Mouse (Mus musculus): ENCODE data around the gene Ncbp3. TPM values are rescaled to one million over a fixed set of nuclear protein-coding genes. Genes with fewer than 3 reads are reported as not detected.

The Ncbp3 gene
- polyA plus RNA-seq, 1 experiment from 2014 or later, result 14.2 TPM

DNA sequence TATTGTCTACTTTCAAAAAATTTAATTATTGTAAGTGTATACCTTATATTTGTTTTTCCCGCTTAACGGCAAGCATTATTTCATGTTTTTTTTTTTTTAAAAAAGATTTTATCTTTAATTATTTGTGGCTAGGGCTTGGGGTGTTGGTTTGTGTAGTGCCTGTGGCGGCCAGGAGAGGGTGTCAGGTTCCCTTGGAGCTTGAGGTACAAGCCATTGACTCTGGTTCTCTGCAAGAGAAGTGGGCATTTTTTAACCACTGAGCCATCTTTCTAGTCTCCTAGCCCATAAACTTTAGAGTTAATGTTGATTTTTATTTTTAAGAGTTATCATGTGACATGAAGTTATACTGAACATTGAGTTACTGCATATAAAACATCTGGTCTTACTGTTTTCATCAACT lies 24.3 kb downstream of the Ncbp3 start:
- Histone ChIP-seq H3K27me3 (no peaks in the 10 kb centered on the region), H3K4me3 (no peak overlapping the region), H3K36me3 (peaks cover 74% of the 10 kb centered on the region), H3K27ac (no peak overlapping the region), H3K9ac (no peak overlapping the region), H3K9me3 (no peaks in the 10 kb centered on the region), H3K4me1 (no peaks in the 10 kb centered on the region), H3K4me2 (replicated peaks) (no peak overlapping the region)
- ATAC-seq (ENCODE audit: insufficient number of reproducible peaks, insufficient read depth, low FRiP score, low TSS enrichment), result no peak
- 85% methylated on average over 3 of the region's 3 CpGs for WGBS

DNA sequence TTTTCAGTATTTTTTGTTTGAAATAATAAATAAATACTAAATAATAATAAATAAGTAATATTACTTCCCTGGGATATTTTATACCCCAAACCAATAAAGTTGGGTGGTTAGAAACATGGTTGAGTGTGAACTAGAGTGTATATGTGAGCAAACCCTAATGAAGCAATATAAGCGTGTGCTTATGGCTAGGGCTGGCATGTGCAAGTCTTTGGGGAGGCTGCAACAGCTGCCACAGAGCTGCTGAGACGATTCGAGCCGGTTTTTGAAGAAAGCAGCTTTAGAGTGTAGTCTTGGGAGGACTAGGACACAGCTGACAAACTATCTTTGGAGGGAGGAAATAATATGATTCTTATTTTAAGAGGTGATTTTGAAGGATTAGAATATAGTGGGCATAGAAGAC lies 28.7 kb downstream of the Ncbp3 start:
- ATAC-seq (ENCODE audit: insufficient number of reproducible peaks, insufficient read depth, low FRiP score, low TSS enrichment), result no peak
- Histone ChIP-seq H3K9ac (no peak overlapping the region), H3K27me3 (no peaks in the 10 kb centered on the region), H3K27ac (no peak overlapping the region), H3K36me3 (peaks cover 79% of the 10 kb centered on the region), H3K4me3 (no peak overlapping the region), H3K4me2 (replicated peaks) (no peak overlapping the region), H3K4me1 (no peaks in the 10 kb centered on the region), H3K9me3 (no peaks in the 10 kb centered on the region)
- WGBS, result 93% methylated on average over 4 of the region's 4 CpGs

DNA sequence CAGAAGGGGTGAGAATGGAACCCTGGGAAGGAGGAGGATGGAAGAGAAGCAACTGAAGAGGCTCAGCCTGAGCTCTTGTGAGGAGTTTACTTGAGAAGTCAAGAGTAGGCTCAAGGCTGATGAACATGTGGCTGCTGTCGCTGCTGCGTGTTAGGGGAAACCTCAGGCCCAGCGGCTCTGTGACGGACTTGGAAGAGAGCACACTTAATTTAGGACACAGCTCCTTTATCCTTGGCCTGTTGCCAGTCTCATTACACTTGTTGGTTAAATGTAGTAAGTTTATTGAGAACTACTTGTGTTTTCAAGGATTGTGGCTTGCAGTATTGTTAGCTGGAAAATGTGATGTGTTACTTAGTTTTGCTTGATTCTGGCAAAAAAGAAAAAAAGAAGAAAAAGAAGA lies 29.1 kb downstream of the Ncbp3 start:
- Histone ChIP-seq H3K36me3 (peaks cover 83% of the 10 kb centered on the region), H3K4me2 (replicated peaks) (no peak overlapping the region)

DNA sequence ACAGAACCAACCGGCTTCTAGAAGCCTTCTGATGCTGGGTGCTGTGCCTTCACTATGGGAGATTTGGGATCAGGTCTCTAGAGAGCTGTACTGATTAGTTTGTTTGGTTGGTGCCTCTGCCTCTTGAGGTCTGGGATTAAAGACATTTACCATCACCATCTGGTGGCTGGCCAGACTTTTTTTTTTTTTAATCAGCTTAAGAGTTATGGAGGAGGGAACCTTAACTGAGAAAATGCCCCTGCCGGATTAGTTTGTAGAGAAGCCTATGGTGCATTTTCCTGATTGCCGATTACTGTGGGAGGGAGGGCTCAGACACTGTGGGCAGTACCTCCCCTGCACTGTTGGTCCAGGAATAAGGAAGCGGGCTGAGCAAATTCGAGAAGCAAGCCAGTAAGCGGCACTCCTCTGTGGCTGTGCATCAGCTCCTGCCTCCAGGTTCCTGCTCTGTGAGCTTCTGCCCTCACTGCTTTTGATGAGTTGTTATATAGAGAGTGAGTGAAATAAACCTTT lies 29.7 kb downstream of the Ncbp3 start:
- Histone ChIP-seq H3K9ac (no peak overlapping the region), H3K4me1 (no peaks in the 10 kb centered on the region), H3K9me3 (no peaks in the 10 kb centered on the region), H3K36me3 (peaks cover 89% of the 10 kb centered on the region), H3K27me3 (no peaks in the 10 kb centered on the region), H3K27ac (no peak overlapping the region), H3K4me3 (no peak overlapping the region), H3K4me2 (replicated peaks) (no peak overlapping the region)
- ATAC-seq (ENCODE audit: insufficient number of reproducible peaks, insufficient read depth, low FRiP score, low TSS enrichment), result no peak
- 89% methylated on average over 6 of the region's 6 CpGs for WGBS

More for the DNA sequence above, 29.1 kb downstream of the Ncbp3 start:
- ATAC-seq (ENCODE audit: insufficient number of reproducible peaks, insufficient read depth, low FRiP score, low TSS enrichment), result no peak
- no peak overlapping the region for H3K27ac ChIP-seq
- H3K4me1 ChIP-seq, result no peaks in the 10 kb centered on the region
- H3K9me3 ChIP-seq, result no peaks in the 10 kb centered on the region
- no peak overlapping the region for H3K4me3 ChIP-seq
- H3K9ac ChIP-seq, result no peak overlapping the region
- H3K27me3 ChIP-seq, result no peaks in the 10 kb centered on the region
- 85% methylated on average over 4 of the region's 4 CpGs for WGBS

DNA sequence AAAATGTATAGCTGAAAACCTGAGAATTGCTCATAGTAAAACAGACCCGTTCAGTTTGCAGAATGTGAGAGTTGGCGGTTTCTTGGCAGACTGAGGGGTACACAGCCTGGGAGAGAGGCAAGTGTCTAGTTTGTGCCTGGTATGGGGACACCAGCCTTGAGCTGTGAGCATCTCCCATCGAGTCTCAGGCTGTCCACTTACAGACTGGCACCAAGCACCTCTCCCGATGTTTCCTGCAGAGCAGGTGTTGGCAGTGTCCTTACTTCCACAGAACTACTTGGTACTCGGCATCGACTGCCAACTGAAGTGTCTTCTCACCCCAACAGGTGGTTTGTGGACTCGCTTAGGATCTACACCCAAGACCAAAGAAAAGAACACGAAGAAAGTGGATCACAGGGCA lies 31.0 kb downstream of the Ncbp3 start:
- ATAC-seq (ENCODE audit: insufficient number of reproducible peaks, insufficient read depth, low FRiP score, low TSS enrichment), result no peak
- 91% methylated on average over 8 of the region's 8 CpGs for WGBS
- Histone ChIP-seq H3K36me3 (peaks cover 81% of the 10 kb centered on the region), H3K27me3 (no peaks in the 10 kb centered on the region), H3K4me3 (no peak overlapping the region), H3K4me1 (no peaks in the 10 kb centered on the region), H3K9me3 (no peaks in the 10 kb centered on the region), H3K4me2 (replicated peaks) (no peak overlapping the region), H3K27ac (no peak overlapping the region), H3K9ac (no peak overlapping the region)

DNA sequence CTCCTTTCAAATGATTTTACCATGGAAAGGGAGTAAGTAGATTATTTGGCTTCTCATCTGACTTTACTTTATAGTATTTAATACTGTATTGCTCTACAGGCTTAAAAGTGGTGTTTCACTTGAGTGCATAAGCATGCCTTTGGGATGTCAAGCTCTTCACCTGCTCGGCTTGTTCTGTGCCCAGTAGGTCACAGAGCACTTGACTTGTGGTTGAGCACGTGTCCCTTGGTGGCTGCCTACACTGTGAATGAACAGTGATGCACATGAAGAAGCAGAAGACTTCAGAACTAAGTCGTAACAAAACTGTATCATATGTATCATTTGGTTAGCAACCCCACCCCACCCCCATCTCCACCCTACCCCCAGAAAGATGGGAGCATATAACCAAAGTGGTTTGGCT lies 32.7 kb downstream of the Ncbp3 start:
- WGBS, result 91% methylated on average over 3 of the region's 3 CpGs
- no peaks in the 10 kb centered on the region for H3K9me3 ChIP-seq
- H3K4me2 ChIP-seq (replicated peaks), result no peak overlapping the region
- no peak overlapping the region for H3K9ac ChIP-seq
- H3K4me3 ChIP-seq, result no peak overlapping the region
- H3K4me1 ChIP-seq, result 0 out of 2 replicates have a peak, but pooled peaks cover 3% of the 10 kb centered on the region
- H3K36me3 ChIP-seq, result peaks cover 71% of the 10 kb centered on the region
- H3K27ac ChIP-seq, result no peak overlapping the region
- no peak for ATAC-seq (ENCODE audit: insufficient number of reproducible peaks, insufficient read depth, low FRiP score, low TSS enrichment)
- H3K27me3 ChIP-seq, result no peaks in the 10 kb centered on the region

DNA sequence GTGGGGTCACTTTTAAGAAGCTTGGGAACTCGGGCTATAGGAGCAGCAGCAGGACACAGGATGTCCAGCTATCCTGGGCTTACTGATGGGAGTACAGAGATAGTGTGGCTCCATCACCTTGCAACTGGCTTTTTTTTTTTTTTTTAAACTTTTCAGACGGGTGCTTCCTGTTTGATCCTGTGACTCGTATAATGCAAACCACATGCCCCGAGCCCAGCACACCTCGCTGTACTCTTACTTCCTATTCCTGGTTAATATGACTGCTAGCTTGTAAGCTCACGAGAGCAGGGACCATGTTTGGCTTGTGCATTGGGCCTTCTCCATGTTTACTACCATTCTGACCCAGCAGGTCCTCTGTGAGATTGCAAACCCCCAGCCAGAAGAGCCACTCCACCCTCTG lies 36.7 kb downstream of the Ncbp3 start:
- H3K27me3 ChIP-seq, result no peaks in the 10 kb centered on the region
- H3K36me3 ChIP-seq, result peaks cover 35% of the 10 kb centered on the region
- no peak overlapping the region for H3K4me2 ChIP-seq (replicated peaks)
- H3K4me1 ChIP-seq, result peaks cover 11% of the 10 kb centered on the region; the same call in 1 of the 2 replicates
- no peaks in the 10 kb centered on the region for H3K9me3 ChIP-seq
- no peak overlapping the region; the same call in 1 of the 2 replicates for H3K27ac ChIP-seq
- no peak overlapping the region for H3K9ac ChIP-seq
- no peak for ATAC-seq (ENCODE audit: insufficient number of reproducible peaks, insufficient read depth, low FRiP score, low TSS enrichment)
- H3K4me3 ChIP-seq, result no peak overlapping the region
- 32% methylated on average over 6 of the region's 6 CpGs for WGBS

DNA sequence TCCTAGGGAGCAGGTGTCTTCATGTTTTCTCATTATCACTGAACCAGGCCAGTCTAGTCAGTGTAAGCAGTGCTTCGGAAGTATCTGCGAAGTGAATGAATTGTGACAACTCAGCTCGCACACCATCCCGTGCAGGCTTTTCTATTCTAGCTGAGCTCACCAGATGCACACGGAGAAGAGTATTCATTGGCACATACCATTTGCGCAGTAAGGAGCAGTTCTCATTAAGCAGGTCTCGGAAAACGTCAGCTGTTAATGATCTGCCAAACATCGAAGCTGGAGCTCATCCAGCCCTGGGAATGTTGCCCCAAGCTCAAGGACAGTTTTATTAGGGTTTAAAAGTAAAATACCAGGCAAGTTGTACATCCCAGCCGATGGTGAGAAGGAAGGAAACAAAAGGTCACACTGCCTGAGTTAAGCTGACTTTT lies 37.2 kb downstream of the Ncbp3 start:
- H3K27ac ChIP-seq, result no peak overlapping the region; the same call in 1 of the 2 replicates
- no peak overlapping the region for H3K4me3 ChIP-seq
- H3K36me3 ChIP-seq, result peaks cover 31% of the 10 kb centered on the region
- H3K27me3 ChIP-seq, result no peaks in the 10 kb centered on the region
- H3K9ac ChIP-seq, result no peak overlapping the region
- no peak overlapping the region for H3K4me2 ChIP-seq (replicated peaks)
- peaks cover 11% of the 10 kb centered on the region; the same call in 1 of the 2 replicates for H3K4me1 ChIP-seq
- H3K9me3 ChIP-seq, result no peaks in the 10 kb centered on the region
- 74% methylated on average over 10 of the region's 10 CpGs for WGBS
- ATAC-seq (ENCODE audit: insufficient number of reproducible peaks, insufficient read depth, low FRiP score, low TSS enrichment), result no peak

DNA sequence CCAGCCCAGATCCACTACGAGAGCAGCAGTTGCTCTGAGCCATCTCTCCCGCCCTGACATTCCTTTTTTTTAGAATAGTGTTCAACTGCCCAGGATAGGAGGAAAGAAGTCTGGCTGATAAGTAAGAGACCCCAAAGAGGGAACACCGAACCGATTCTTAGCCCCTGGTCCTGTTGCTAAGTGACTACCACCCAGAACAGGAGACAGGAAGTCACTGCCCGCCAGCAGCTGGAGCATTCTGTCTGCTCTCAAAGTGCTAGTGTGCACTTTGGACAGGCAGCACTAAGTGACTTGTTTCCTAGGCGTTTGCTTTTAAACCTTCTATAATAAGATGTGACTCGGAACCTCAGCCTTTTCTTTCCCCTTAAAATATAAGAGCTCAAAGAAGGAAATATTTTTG lies 37.8 kb downstream of the Ncbp3 start:
- 61% methylated on average over 7 of the region's 7 CpGs for WGBS
- Histone ChIP-seq H3K9me3 (no peaks in the 10 kb centered on the region), H3K4me1 (peaks cover 11% of the 10 kb centered on the region; the same call in 1 of the 2 replicates), H3K4me2 (replicated peaks) (no peak overlapping the region), H3K27ac (no peak overlapping the region), H3K27me3 (no peaks in the 10 kb centered on the region), H3K9ac (no peak overlapping the region), H3K36me3 (peaks cover 29% of the 10 kb centered on the region), H3K4me3 (no peak overlapping the region)
- ATAC-seq (ENCODE audit: insufficient number of reproducible peaks, insufficient read depth, low FRiP score, low TSS enrichment), result no peak

DNA sequence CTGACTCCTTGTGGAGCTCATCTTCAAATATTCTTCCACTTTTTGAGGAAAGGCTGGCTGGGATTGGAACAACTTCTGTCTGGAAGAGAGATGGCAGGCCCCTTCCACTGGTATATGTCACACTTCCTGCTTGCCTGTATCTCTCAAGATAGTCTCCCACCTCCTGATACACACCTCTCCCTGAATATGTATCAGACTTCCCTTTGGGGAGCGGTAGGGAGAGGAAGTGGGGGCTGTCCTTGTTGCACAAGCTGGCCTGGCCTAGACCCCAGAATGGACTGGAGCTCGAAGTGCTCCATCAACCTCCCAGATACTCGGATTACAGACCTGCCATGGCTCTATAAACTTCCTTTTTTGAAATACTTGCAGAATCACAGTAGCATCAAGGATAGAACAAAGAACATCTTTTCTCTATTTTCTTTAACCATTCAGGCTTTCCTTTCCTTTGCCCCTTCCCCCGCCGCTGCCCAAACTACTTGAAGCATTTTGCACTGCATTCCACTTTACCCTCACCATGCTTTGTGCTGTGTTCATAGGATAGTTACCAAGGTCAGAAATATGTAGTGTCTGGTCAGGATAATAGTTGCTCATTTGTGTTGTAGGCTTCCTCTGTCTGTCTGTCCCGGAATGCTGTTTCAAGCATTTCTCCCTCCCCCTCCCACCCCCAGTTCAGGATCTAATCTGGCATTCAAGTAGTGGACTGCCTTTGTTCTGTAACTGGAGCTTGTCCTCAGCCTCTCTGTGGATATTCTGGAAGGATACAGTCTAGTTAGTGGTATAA lies 40.3 kb downstream of the Ncbp3 start:
- no peak for ATAC-seq (ENCODE audit: insufficient number of reproducible peaks, insufficient read depth, low FRiP score, low TSS enrichment)
- H3K27ac ChIP-seq, result peak overlapping the region; percentile 57
- H3K27me3 ChIP-seq, result no peaks in the 10 kb centered on the region
- no peak overlapping the region for H3K9ac ChIP-seq
- WGBS, result 50% methylated on average over 6 of the region's 6 CpGs
- H3K9me3 ChIP-seq, result no peaks in the 10 kb centered on the region
- peaks cover 11% of the 10 kb centered on the region; the same call in 1 of the 2 replicates for H3K4me1 ChIP-seq
- H3K4me3 ChIP-seq, result no peak overlapping the region
- no peak overlapping the region for H3K4me2 ChIP-seq (replicated peaks)
- peaks cover 6% of the 10 kb centered on the region; the same call in 1 of the 2 replicates for H3K36me3 ChIP-seq

DNA sequence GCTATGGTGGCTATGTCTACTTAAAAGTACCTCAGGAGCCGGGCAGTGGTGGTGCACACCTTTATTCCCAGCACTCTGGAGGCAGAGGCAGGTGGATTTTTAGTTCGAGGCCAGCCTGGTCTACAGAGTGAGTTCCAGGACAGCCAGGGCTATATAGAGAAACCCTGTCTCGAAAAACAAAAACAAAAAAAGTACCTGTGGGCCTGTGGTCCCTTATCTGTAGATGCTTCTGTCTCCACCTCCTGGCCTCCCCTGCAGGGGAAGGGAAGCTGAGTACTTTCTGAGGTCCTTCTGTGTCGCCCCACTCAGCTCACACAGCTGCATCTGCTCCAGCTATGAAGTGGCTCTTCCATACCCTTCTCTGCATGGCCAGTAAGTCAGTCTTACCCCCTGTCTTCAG lies 42.7 kb downstream of the Ncbp3 start, which contains the start of gene Itgae:
Itgae (plus strand) TSS at position 301 of the 400 bp plus-strand sequence.
- Histone ChIP-seq H3K4me1 (peaks cover 8% of the 10 kb centered on the region; the same call in 1 of the 2 replicates), H3K4me3 (no peak within 1 kb of the TSS), H3K27ac (no peak within 1 kb of the TSS), H3K9me3 (no peaks in the 10 kb centered on the region), H3K27me3 (no peaks in the 10 kb centered on the region), H3K36me3 (no peaks in the 10 kb centered on the region), H3K9ac (no peak within 1 kb of the TSS), H3K4me2 (replicated peaks) (no peak within 1 kb of the TSS)
- 76% methylated on average over 4 of the region's 4 CpGs for whole genome bisulfite sequencing
- no peak for ATAC-seq (ENCODE audit: insufficient number of reproducible peaks, insufficient read depth, low FRiP score, low TSS enrichment)

DNA sequence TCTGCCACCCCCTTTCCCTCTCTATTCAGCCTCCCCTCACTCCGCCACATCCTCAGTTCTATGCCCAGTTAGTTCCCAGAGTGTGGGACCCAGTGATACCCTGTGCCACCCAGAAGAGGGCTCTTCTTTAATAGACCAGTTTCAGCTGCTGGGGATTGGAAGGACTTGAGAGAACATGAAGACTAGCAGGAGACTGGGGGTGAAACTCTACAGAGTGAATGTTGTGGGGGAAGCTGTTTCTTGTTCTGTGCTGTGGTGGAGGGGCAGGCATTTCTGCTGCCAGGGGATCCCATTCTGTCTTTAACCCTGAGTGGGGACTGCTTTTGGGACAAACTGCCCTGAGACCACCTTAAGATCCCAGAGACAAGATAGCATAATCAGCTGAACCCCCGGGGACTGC lies 43.2 kb downstream of the Ncbp3 start:
- Histone ChIP-seq H3K36me3 (no peaks in the 10 kb centered on the region), H3K9me3 (no peaks in the 10 kb centered on the region), H3K9ac (no peak overlapping the region), H3K27ac (no peak overlapping the region), H3K4me1 (peaks cover 8% of the 10 kb centered on the region; the same call in 1 of the 2 replicates), H3K4me3 (no peak overlapping the region), H3K27me3 (no peaks in the 10 kb centered on the region), H3K4me2 (replicated peaks) (no peak overlapping the region)
- ATAC-seq (ENCODE audit: insufficient number of reproducible peaks, insufficient read depth, low FRiP score, low TSS enrichment), result no peak
- WGBS, result 87% methylated on average over 2 of the region's 2 CpGs

Measured in embryonic facial prominence, embryonic 12.5 days (tissue).